Mouse (Mus musculus): ENCODE measurements around the gene Sdk1.

Gene Sdk1

GRCm38 (mm10) chr5:141344376-141344775 is 103.1 kb downstream of the Sdk1 start:
- DNase-seq, result no peak

- DNase-seq, result no peak
These were observed 104.2 kb downstream of the Sdk1 start for GRCm38 (mm10) chr5:141345476-141345875.

- DNase-seq, result no peak
These were observed 121.4 kb downstream of the Sdk1 start for GRCm38 (mm10) chr5:141362676-141363075.

- DNase-seq, result no peak
These were observed 122.7 kb downstream of the Sdk1 start for GRCm38 (mm10) chr5:141363956-141364355.

- no peak for DNase-seq
These were observed 127.3 kb downstream of the Sdk1 start for GRCm38 (mm10) chr5:141368567-141368966.

GRCm38 (mm10) chr5:141374797-141375196 is 133.5 kb downstream of the Sdk1 start:
- DNase-seq, result no peak

- DNase-seq, result no peak
These were observed 138.8 kb downstream of the Sdk1 start for GRCm38 (mm10) chr5:141379836-141380773.

- DNase-seq, result no peak
These were observed 139.5 kb downstream of the Sdk1 start for GRCm38 (mm10) chr5:141380774-141381156.

GRCm38 (mm10) chr5:141381581-141381980 is 140.3 kb downstream of the Sdk1 start:
- DNase-seq, result no peak

- no peak for DNase-seq
These were observed 141.1 kb downstream of the Sdk1 start for GRCm38 (mm10) chr5:141382246-141382835.

GRCm38 (mm10) chr5:141388451-141388850 is 147.2 kb downstream of the Sdk1 start:
- no peak for DNase-seq

- DNase-seq, result no peak
These were observed 149.3 kb downstream of the Sdk1 start for GRCm38 (mm10) chr5:141390541-141390940.

GRCm38 (mm10) chr5:141391153-141391552 is 149.9 kb downstream of the Sdk1 start:
- DNase-seq, result no peak

GRCm38 (mm10) chr5:141393846-141394245 is 152.6 kb downstream of the Sdk1 start:
- DNase-seq, result no peak

GRCm38 (mm10) chr5:141394586-141394985 is 153.3 kb downstream of the Sdk1 start:
- DNase-seq, result no peak

- DNase-seq, result no peak
These were observed 162.5 kb downstream of the Sdk1 start for GRCm38 (mm10) chr5:141403741-141404140.

- DNase-seq, result no peak
These were observed 163.4 kb downstream of the Sdk1 start for GRCm38 (mm10) chr5:141404651-141405050.

GRCm38 (mm10) chr5:141406926-141407325 is 165.6 kb downstream of the Sdk1 start:
- DNase-seq, result no peak

GRCm38 (mm10) chr5:141413013-141413412 is 171.7 kb downstream of the Sdk1 start:
- no peak for DNase-seq

- DNase-seq, result no peak
These were observed 174.5 kb downstream of the Sdk1 start for GRCm38 (mm10) chr5:141415644-141416243.

- DNase-seq, result no peak
These were observed 186.8 kb downstream of the Sdk1 start for GRCm38 (mm10) chr5:141428132-141428531.

GRCm38 (mm10) chr5:141433286-141433685 is 192.0 kb downstream of the Sdk1 start:
- no peak for DNase-seq

- DNase-seq, result no peak
These were observed 206.0 kb downstream of the Sdk1 start for GRCm38 (mm10) chr5:141447247-141447646.

- no peak for DNase-seq
These were observed 222.1 kb downstream of the Sdk1 start for GRCm38 (mm10) chr5:141463417-141463816.
